Comparison of ENCODE assay signal across 31 mouse cellular contexts in genomic region chr14:20127406-20128087, GRCm38 (mm10). TPM values are rescaled to one million over a fixed set of nuclear protein-coding genes. Genes with fewer than 3 reads are reported as not detected.
DNase-seq lines count a peak whose midpoint lies in the region; ATAC-seq and TF ChIP-seq lines count a peak whose summit lies in the region.
"Had no signal": no experiment of that assay in that cellular context is flagged by ENCODE, and none has a peak within 500 bp of the region (broad histone marks: within the 10 kb centered on the region; RNA-seq: fewer than 3 reads in every experiment).

No protein-coding gene starts in this region.

- no peak for DNase-seq in liver, postnatal 0 days
- peak; percentile 95 for DNase-seq in R1 (ENCODE audit: low read depth, low spot score)
- no peak for DNase-seq in right cerebral cortex, postnatal 14 days
- DNase-seq in cerebellum, adult 2 months, result no peak
- DNase-seq in retina, embryonic 14.5 days (ENCODE audit: low spot score), result no peak
- DNase-seq: adrenal gland, postnatal 25 days; cerebellum, adult 18-20 months; cerebellum, postnatal 14 days; forebrain, postnatal 0 days; heart, postnatal 14 days; kidney, adult 18-20 months; kidney, postnatal 36 days; lung, embryonic 14.5 days; lung, postnatal 14 days; right cerebral cortex, adult 18-20 months; right cerebral cortex, postnatal 4 days; thymus, adult 18-20 months; thymus, postnatal 25 days had no signal

- no peak for TF ChIP-seq CTCF in liver, postnatal 0 days (IDR thresholded peaks at IDR 0.05; ENCODE audit: low read depth)
- TF ChIP-seq CTCF in cerebellum, adult 2 months (IDR thresholded peaks at IDR 0.05; ENCODE audit: borderline replicate concordance, insufficient read depth, low read depth, low read length), result no peak

- no peak for TF ChIP-seq POLR2A in cerebellum, adult 2 months (IDR thresholded peaks at IDR 0.05; ENCODE audit: borderline replicate concordance, insufficient read depth, low read length)

- H3K9ac ChIP-seq in liver, postnatal 0 days (replicated peaks), result no peak overlapping the region
- H3K9ac ChIP-seq in liver, embryonic 12.5 days, result no peak overlapping the region
- H3K9ac ChIP-seq in intestine, embryonic 16.5 days (ENCODE audit: low read depth, low read length), result no peak overlapping the region
- H3K9ac ChIP-seq: forebrain, embryonic 12.5 days; forebrain, postnatal 0 days; kidney, embryonic 15.5 days; limb, embryonic 15.5 days; liver, embryonic 14.5 days; lung, embryonic 14.5 days had no signal

- H3K27me3 ChIP-seq in liver, postnatal 0 days (ENCODE audit: insufficient read depth, low read length), result no peaks in the 10 kb centered on the region
- no peaks in the 10 kb centered on the region for H3K27me3 ChIP-seq in liver, embryonic 12.5 days (replicated peaks)
- no peaks in the 10 kb centered on the region for H3K27me3 ChIP-seq in intestine, embryonic 16.5 days (replicated peaks; ENCODE audit: control insufficient read depth, insufficient read depth, low read length)
- no peaks in the 10 kb centered on the region for H3K27me3 ChIP-seq in cerebellum, adult 2 months (ENCODE audit: control insufficient read depth, insufficient read depth, low read length)
- H3K27me3 ChIP-seq: forebrain, embryonic 12.5 days; kidney, embryonic 15.5 days; limb, embryonic 15.5 days had no signal

- 0 out of 2 replicates have a peak, but pooled peaks cover under 1% of the 10 kb centered on the region for H3K9me3 ChIP-seq in liver, postnatal 0 days (ENCODE audit: low read length)
- no peaks in the 10 kb centered on the region for H3K9me3 ChIP-seq in liver, embryonic 12.5 days (replicated peaks)
- no peaks in the 10 kb centered on the region for H3K9me3 ChIP-seq in intestine, embryonic 16.5 days (ENCODE audit: control insufficient read depth, low read length)
- H3K9me3 ChIP-seq: forebrain, embryonic 12.5 days; G1E; kidney, embryonic 15.5 days; limb, embryonic 10.5 days; limb, embryonic 15.5 days had no signal

- 0 out of 2 replicates have a peak, but pooled peaks cover 3% of the 10 kb centered on the region for H3K4me1 ChIP-seq in liver, postnatal 0 days (ENCODE audit: insufficient read depth)
- no peaks in the 10 kb centered on the region for H3K4me1 ChIP-seq in liver, embryonic 12.5 days
- peaks cover 11% of the 10 kb centered on the region for H3K4me1 ChIP-seq in intestine, embryonic 16.5 days (ENCODE audit: control insufficient read depth, insufficient read depth, low read length)
- H3K4me1 ChIP-seq in cerebellum, adult 2 months (ENCODE audit: control insufficient read depth, insufficient read depth, low read length), result no peaks in the 10 kb centered on the region
- H3K4me1 ChIP-seq: forebrain, embryonic 12.5 days; kidney, embryonic 15.5 days; limb, embryonic 10.5 days; limb, embryonic 15.5 days had no signal

- no peak for TF ChIP-seq EP300 in liver, postnatal 0 days (IDR thresholded peaks at IDR 0.05; ENCODE audit: low read depth)

- H3K36me3 ChIP-seq in liver, postnatal 0 days (replicated peaks; ENCODE audit: insufficient read depth, low read length), result no peaks in the 10 kb centered on the region
- H3K36me3 ChIP-seq in liver, embryonic 12.5 days, result no peaks in the 10 kb centered on the region
- no peaks in the 10 kb centered on the region for H3K36me3 ChIP-seq in intestine, embryonic 16.5 days (ENCODE audit: control insufficient read depth, insufficient read depth, low read length)
- H3K36me3 ChIP-seq: forebrain, embryonic 12.5 days; G1E; kidney, embryonic 15.5 days; limb, embryonic 10.5 days; limb, embryonic 15.5 days; midbrain, embryonic 10.5 days had no signal

- 74% methylated on average over 15 of the region's 15 CpGs for WGBS in liver, postnatal 0 days (ENCODE audit: insufficient replicate concordance)
- WGBS in liver, embryonic 12.5 days (ENCODE audit: insufficient replicate concordance), result 69% methylated on average over 15 of the region's 15 CpGs
- 80% methylated on average over 15 of the region's 15 CpGs for WGBS in intestine, embryonic 16.5 days
- 69% methylated on average over 15 of the region's 15 CpGs for WGBS in cerebellum, adult 2 months

- no peak overlapping the region for H3K4me2 ChIP-seq in liver, postnatal 0 days (ENCODE audit: low read depth, low read length)
- H3K4me2 ChIP-seq in liver, embryonic 12.5 days, result no peak overlapping the region
- H3K4me2 ChIP-seq in intestine, embryonic 16.5 days (ENCODE audit: low read depth, low read length), result no peak overlapping the region
- H3K4me2 ChIP-seq: forebrain, embryonic 12.5 days; kidney, embryonic 15.5 days; limb, embryonic 15.5 days; lung, embryonic 14.5 days had no signal

- peak; percentile 44; the same call in 1 of the 2 replicates for ATAC-seq in liver, postnatal 0 days
- ATAC-seq in liver, embryonic 12.5 days, result no peak
- ATAC-seq in intestine, embryonic 16.5 days, result peak; percentile 56
- ATAC-seq: forebrain, postnatal 0 days; hindbrain, postnatal 0 days; midbrain, embryonic 16.5 days had no signal

- H3K4me3 ChIP-seq in liver, postnatal 0 days (ENCODE audit: low read depth, low read length), result no peak overlapping the region
- no peak overlapping the region for H3K4me3 ChIP-seq in liver, embryonic 12.5 days
- H3K4me3 ChIP-seq in intestine, embryonic 16.5 days (ENCODE audit: low read length), result no peak overlapping the region
- H3K4me3 ChIP-seq in cerebellum, adult 2 months (replicated peaks; ENCODE audit: insufficient read depth, low read depth, low read length), result no peak overlapping the region
- H3K4me3 ChIP-seq: erythroblast, embryonic 14.5 days; forebrain, embryonic 12.5 days; kidney, embryonic 15.5 days; layer of hippocampus, adult 2 months; limb, embryonic 10.5 days; limb, embryonic 15.5 days; midbrain, embryonic 10.5 days had no signal

- no peak overlapping the region for H3K27ac ChIP-seq in liver, postnatal 0 days (ENCODE audit: low read depth)
- no peak overlapping the region for H3K27ac ChIP-seq in liver, embryonic 12.5 days
- H3K27ac ChIP-seq in intestine, embryonic 16.5 days (ENCODE audit: low read length), result peak overlapping the region; percentile 43; the same call in 1 of the 2 replicates
- H3K27ac ChIP-seq in cerebellum, adult 2 months (ENCODE audit: insufficient read depth, low read length), result no peak overlapping the region
- H3K27ac ChIP-seq: forebrain, embryonic 12.5 days; hindbrain, postnatal 0 days; kidney, embryonic 15.5 days; layer of hippocampus, adult 2 months; limb, embryonic 10.5 days; limb, embryonic 15.5 days; liver, embryonic 14.5 days; midbrain, embryonic 10.5 days had no signal

RNA-seq across cellular contexts. Expression of gene Saysd1, which starts 10.8 kb away (rescaled TPM):
- polyA plus RNA-seq in liver, postnatal 0 days (2015; fragmentation: Nextera tagmentation; extraction: Ambion mirVana), result 9.6 and 11.0 TPM in 2 replicates
- polyA plus RNA-seq in liver, embryonic 12.5 days (2016; fragmentation: Nextera tagmentation; extraction: Ambion mirVana), result 4.5 and 4.8 TPM in 2 replicates
- polyA plus RNA-seq in intestine, embryonic 16.5 days (2015; fragmentation: Nextera tagmentation; extraction: Ambion mirVana), result 20.2 and 21.5 TPM in 2 replicates
- polyA plus RNA-seq in cerebellum, adult 2 months (2012; rRNA removed), result 7.5 and 7.8 TPM in 2 replicates

RNA-seq across cellular contexts. Expression of gene Kcnk5, which starts 54.1 kb away (rescaled TPM):
- polyA plus RNA-seq in liver, postnatal 0 days (2015; fragmentation: Nextera tagmentation; extraction: Ambion mirVana), result 4.5 and 5.1 TPM in 2 replicates
- polyA plus RNA-seq in liver, embryonic 12.5 days (2016; fragmentation: Nextera tagmentation; extraction: Ambion mirVana), result 8.6 and 8.9 TPM in 2 replicates
- 10.7 and 10.9 TPM in 2 replicates for polyA plus RNA-seq in intestine, embryonic 16.5 days (2015; fragmentation: Nextera tagmentation; extraction: Ambion mirVana)
- polyA plus RNA-seq in cerebellum, adult 2 months (2012; rRNA removed), result 0.85 and 1.1 TPM in 2 replicates
